Mouse (Mus musculus): ENCODE data around the gene Bptf. TPM values are rescaled to one million over a fixed set of nuclear protein-coding genes. Genes with fewer than 3 reads are reported as not detected.

The Bptf gene
- polyA plus RNA-seq, 1 experiment, result 58.4 TPM

- H3K27me3 ChIP-seq (ENCODE audit: control insufficient read depth, insufficient read depth, low read length), result no peaks in the 10 kb centered on the region
- H3K4me3 ChIP-seq (ENCODE audit: control insufficient read depth, insufficient read depth, low read length), result no peak overlapping the region
- peak overlapping the region; percentile 87 for H3K27ac ChIP-seq (ENCODE audit: control insufficient read depth, insufficient read depth, low read length)
- H3K36me3 ChIP-seq (ENCODE audit: control insufficient read depth, insufficient read depth, low read length), result peaks cover 14% of the 10 kb centered on the region
- WGBS, result 50% methylated on average over 2 of the region's 2 CpGs
- H3K4me1 ChIP-seq (replicated peaks; ENCODE audit: control insufficient read depth, insufficient read depth, low read length), result peaks cover 41% of the 10 kb centered on the region
- DNase-seq, result no peak
- TF ChIP-seq CTCF (IDR thresholded peaks at IDR 0.05; ENCODE audit: borderline replicate concordance, control insufficient read depth, extremely low read depth, insufficient read depth, low read length, poor library complexity) (no peak), POLR2A (IDR thresholded peaks at IDR 0.05; ENCODE audit: control insufficient read depth, extremely low read depth, insufficient read depth, low read length, poor library complexity) (no peak)
Observed at GRCm38 (mm10) chr11:107103224-107103589, 28.7 kb downstream of the Bptf start.

GRCm38 (mm10) chr11:107102465-107103223, 29.3 kb downstream of the Bptf start:
- peaks cover 18% of the 10 kb centered on the region for H3K36me3 ChIP-seq (ENCODE audit: control insufficient read depth, insufficient read depth, low read length)
- peak overlapping the region; percentile 87 for H3K27ac ChIP-seq (ENCODE audit: control insufficient read depth, insufficient read depth, low read length)
- TF ChIP-seq CTCF (IDR thresholded peaks at IDR 0.05; ENCODE audit: borderline replicate concordance, control insufficient read depth, extremely low read depth, insufficient read depth, low read length, poor library complexity) (no peak), POLR2A (IDR thresholded peaks at IDR 0.05; ENCODE audit: control insufficient read depth, extremely low read depth, insufficient read depth, low read length, poor library complexity) (no peak)
- H3K4me3 ChIP-seq (ENCODE audit: control insufficient read depth, insufficient read depth, low read length), result no peak overlapping the region
- peak; percentile 59 for DNase-seq
- WGBS, result 26% methylated on average over 11 of the region's 11 CpGs
- H3K27me3 ChIP-seq (ENCODE audit: control insufficient read depth, insufficient read depth, low read length), result no peaks in the 10 kb centered on the region
- H3K4me1 ChIP-seq (replicated peaks; ENCODE audit: control insufficient read depth, insufficient read depth, low read length), result peaks cover 36% of the 10 kb centered on the region

DNA sequence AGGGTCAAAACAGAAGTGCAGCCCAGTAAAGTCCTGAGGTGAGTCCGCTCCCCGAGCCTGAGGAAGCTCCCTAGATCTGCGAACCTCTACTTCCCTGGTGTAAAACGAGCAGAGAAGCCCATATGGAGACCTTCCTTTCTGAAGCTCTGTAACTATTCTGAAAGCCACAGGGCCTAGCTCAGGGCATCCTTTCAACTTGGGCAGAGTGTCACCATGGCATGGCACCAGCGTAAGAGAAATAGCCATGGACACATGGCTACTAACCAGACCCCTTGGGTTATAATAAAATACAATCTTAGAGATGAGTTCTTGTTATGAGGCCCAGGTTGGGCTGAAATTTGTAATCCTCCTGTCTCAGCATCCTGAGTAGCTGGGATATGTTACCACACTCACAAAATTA, 35.0 kb downstream of the Bptf start:
- no peaks in the 10 kb centered on the region for H3K27me3 ChIP-seq (ENCODE audit: control insufficient read depth, insufficient read depth, low read length)
- DNase-seq, result no peak
- WGBS, result 97% methylated on average over 5 of the region's 5 CpGs
- H3K4me3 ChIP-seq (ENCODE audit: control insufficient read depth, insufficient read depth, low read length), result no peak overlapping the region
- peaks cover 6% of the 10 kb centered on the region; the same call in 1 of the 2 replicates for H3K4me1 ChIP-seq (replicated peaks; ENCODE audit: control insufficient read depth, insufficient read depth, low read length)
- H3K36me3 ChIP-seq (ENCODE audit: control insufficient read depth, insufficient read depth, low read length), result peaks cover 40% of the 10 kb centered on the region
- no peak for TF ChIP-seq CTCF (IDR thresholded peaks at IDR 0.05; ENCODE audit: borderline replicate concordance, control insufficient read depth, extremely low read depth, insufficient read depth, low read length, poor library complexity)
- TF ChIP-seq POLR2A (IDR thresholded peaks at IDR 0.05; ENCODE audit: control insufficient read depth, extremely low read depth, insufficient read depth, low read length, poor library complexity), result no peak
- H3K27ac ChIP-seq (ENCODE audit: control insufficient read depth, insufficient read depth, low read length), result no peak overlapping the region

GRCm38 (mm10) chr11:107093871-107094270, 38.1 kb downstream of the Bptf start:
- WGBS, result 91% methylated on average over 7 of the region's 7 CpGs
- H3K27ac ChIP-seq (ENCODE audit: control insufficient read depth, insufficient read depth, low read length), result no peak overlapping the region
- TF ChIP-seq POLR2A (IDR thresholded peaks at IDR 0.05; ENCODE audit: control insufficient read depth, extremely low read depth, insufficient read depth, low read length, poor library complexity) (no peak), CTCF (IDR thresholded peaks at IDR 0.05; ENCODE audit: borderline replicate concordance, control insufficient read depth, extremely low read depth, insufficient read depth, low read length, poor library complexity) (no peak)
- no peaks in the 10 kb centered on the region for H3K27me3 ChIP-seq (ENCODE audit: control insufficient read depth, insufficient read depth, low read length)
- H3K4me1 ChIP-seq (replicated peaks; ENCODE audit: control insufficient read depth, insufficient read depth, low read length), result no peaks in the 10 kb centered on the region
- peaks cover 38% of the 10 kb centered on the region for H3K36me3 ChIP-seq (ENCODE audit: control insufficient read depth, insufficient read depth, low read length)
- H3K4me3 ChIP-seq (ENCODE audit: control insufficient read depth, insufficient read depth, low read length), result no peak overlapping the region
- no peak for DNase-seq

GRCm38 (mm10) chr11:107092637-107093036, 39.3 kb downstream of the Bptf start:
- Histone ChIP-seq H3K36me3 (ENCODE audit: control insufficient read depth, insufficient read depth, low read length) (peaks cover 27% of the 10 kb centered on the region), H3K4me3 (ENCODE audit: control insufficient read depth, insufficient read depth, low read length) (no peak overlapping the region), H3K27me3 (ENCODE audit: control insufficient read depth, insufficient read depth, low read length) (no peaks in the 10 kb centered on the region), H3K4me1 (replicated peaks; ENCODE audit: control insufficient read depth, insufficient read depth, low read length) (no peaks in the 10 kb centered on the region), H3K27ac (ENCODE audit: control insufficient read depth, insufficient read depth, low read length) (no peak overlapping the region)
- DNase-seq, result no peak
- TF ChIP-seq CTCF (IDR thresholded peaks at IDR 0.05; ENCODE audit: borderline replicate concordance, control insufficient read depth, extremely low read depth, insufficient read depth, low read length, poor library complexity), result no peak
- TF ChIP-seq POLR2A (IDR thresholded peaks at IDR 0.05; ENCODE audit: control insufficient read depth, extremely low read depth, insufficient read depth, low read length, poor library complexity), result no peak
- WGBS, result 95% methylated on average over 7 of the region's 7 CpGs

DNA sequence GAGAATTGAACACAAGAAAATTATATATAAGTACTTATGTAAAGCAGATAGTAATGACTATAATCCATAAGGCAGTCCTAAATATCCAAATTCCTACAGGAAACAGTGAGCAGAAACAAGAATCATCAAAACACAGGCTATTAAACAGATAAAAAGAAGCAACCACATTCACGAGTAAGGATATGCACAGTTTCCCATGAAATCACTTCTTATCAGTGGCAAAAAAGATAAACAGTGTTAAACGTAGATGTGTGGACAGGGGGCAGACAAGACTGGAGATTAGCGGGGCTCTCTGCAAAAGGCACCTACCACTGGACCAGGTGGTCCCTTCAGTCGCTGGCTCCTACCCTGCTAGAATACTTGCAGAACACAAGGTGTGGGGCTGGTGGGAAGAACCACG, 46.1 kb downstream of the Bptf start:
- H3K27me3 ChIP-seq (ENCODE audit: control insufficient read depth, insufficient read depth, low read length), result no peaks in the 10 kb centered on the region
- H3K36me3 ChIP-seq (ENCODE audit: control insufficient read depth, insufficient read depth, low read length), result peaks cover 44% of the 10 kb centered on the region
- no peak overlapping the region for H3K27ac ChIP-seq (ENCODE audit: control insufficient read depth, insufficient read depth, low read length)
- TF ChIP-seq POLR2A (IDR thresholded peaks at IDR 0.05; ENCODE audit: control insufficient read depth, extremely low read depth, insufficient read depth, low read length, poor library complexity) (no peak), CTCF (IDR thresholded peaks at IDR 0.05; ENCODE audit: borderline replicate concordance, control insufficient read depth, extremely low read depth, insufficient read depth, low read length, poor library complexity) (no peak)
- DNase-seq, result no peak
- no peak overlapping the region for H3K4me3 ChIP-seq (ENCODE audit: control insufficient read depth, insufficient read depth, low read length)
- H3K4me1 ChIP-seq (replicated peaks; ENCODE audit: control insufficient read depth, insufficient read depth, low read length), result no peaks in the 10 kb centered on the region
- WGBS, result 94% methylated on average over 5 of the region's 5 CpGs
